Mouse (Mus musculus): Measurements from ENCODE around the gene Ppp2r1b.

GRCm38 (mm10) chr9:50800985-50801384 is 44.1 kb upstream of the Ppp2r1b start:
- TF ChIP-seq E2F4 (IDR thresholded peaks at IDR 0.05; ENCODE audit: insufficient read depth) = no peak
- no peak for TF ChIP-seq POLR2AphosphoS2 (IDR thresholded peaks at IDR 0.05; ENCODE audit: insufficient read length, low read depth)
- TF ChIP-seq POLR2A (IDR thresholded peaks at IDR 0.05; ENCODE audit: insufficient read length, low read depth) = no peak
- no peak for TF ChIP-seq MAX (IDR thresholded peaks at IDR 0.05; ENCODE audit: low read depth)
- TF ChIP-seq USF1 (IDR thresholded peaks at IDR 0.05; ENCODE audit: low read depth) = no peak
- TF ChIP-seq REST (IDR thresholded peaks at IDR 0.05; ENCODE audit: insufficient read depth, insufficient read length) = no peak
- no peak for TF ChIP-seq TCF12 (IDR thresholded peaks at IDR 0.05; ENCODE audit: insufficient read depth, poor library complexity, severe bottlenecking)
- TF ChIP-seq MYOG (IDR thresholded peaks at IDR 0.05; ENCODE audit: control insufficient read depth in 1 of 3, insufficient read depth in 1 of 3, insufficient read length in 2 of 3, low read depth in 2 of 3) = no peak
- no peak for TF ChIP-seq TCF3 (IDR thresholded peaks at IDR 0.05; ENCODE audit: insufficient read length, low read depth)
- no peak for TF ChIP-seq MYOD1 (IDR thresholded peaks at IDR 0.05; ENCODE audit: control insufficient read depth in 1 of 3, insufficient read length in 2 of 3, low read depth in 2 of 3)
